Mouse (Mus musculus) E14TG2a.4 (cell line): ENCODE results near the gene Cox6a1.

Experiments used
- H3K27me3 ChIP-seq: 2 replicates; pipeline ENCODE4 v1.6.1; 2014; ENCODE audit warnings: low read length, control low read depth; ENCODE audit not compliant: insufficient read depth
- H3K36me3 ChIP-seq: 2 replicates; pipeline ENCODE4 v1.6.1; 2014; ENCODE audit warnings: low read length, control low read depth; ENCODE audit not compliant: insufficient read depth
- H3K4me1 ChIP-seq: replicated peaks from 2 replicates; pipeline ENCODE4 v1.6.1; 2014; ENCODE audit warnings: low read depth, low read length, control low read depth
- H3K4me3 ChIP-seq: replicated peaks from 2 replicates; pipeline ENCODE4 v1.5.1; 2014; ENCODE audit warnings: mild to moderate bottlenecking, low read length
- H3K9me3 ChIP-seq: 2 replicates; pipeline ENCODE4 v1.6.1; 2014; ENCODE audit warnings: low read length, control low read depth
- CTCF ChIP-seq: conservative IDR thresholded peaks from 2 replicates; pipeline ENCODE4 v1.5.1; 2014; ENCODE audit warnings: low read length
- NANOG ChIP-seq: IDR thresholded peaks from 2 replicates; pipeline ENCODE4 v1.6.1; 2014; ENCODE audit warnings: borderline replicate concordance, low read length, mixed read lengths
- POU5F1 ChIP-seq: IDR thresholded peaks from 2 replicates; pipeline ENCODE4 v1.6.1; 2014; ENCODE audit warnings: low read length, borderline replicate concordance

Gene Cox6a1

DNA sequence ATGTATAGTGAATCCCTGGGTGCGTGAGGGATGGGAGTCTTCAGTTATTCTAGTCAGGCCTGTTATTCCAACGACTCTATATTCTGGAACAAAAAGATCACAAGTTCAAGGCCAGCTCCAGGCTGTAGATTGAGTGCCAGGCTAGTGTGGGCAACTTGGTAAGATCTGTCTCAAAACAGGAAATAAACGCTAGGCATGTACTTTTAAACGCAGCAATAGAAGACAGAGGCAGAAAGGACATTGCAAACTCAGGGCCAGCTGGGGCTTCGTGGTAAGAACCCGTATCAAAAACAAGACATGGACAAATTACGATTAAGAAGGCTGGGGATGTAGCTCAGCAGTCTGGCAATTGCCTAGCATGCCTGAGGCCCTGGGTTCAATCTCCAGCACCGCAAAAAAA is 10.7 kb upstream of the Cox6a1 start:
- Histone ChIP-seq H3K4me1 (peaks cover 74% of the 10 kb centered on the region), H3K27me3 (no peaks in the 10 kb centered on the region), H3K4me3 (peak overlapping the region; percentile 54), H3K36me3 (no peaks in the 10 kb centered on the region), H3K9me3 (no peaks in the 10 kb centered on the region)
- TF ChIP-seq POU5F1 (no peak), NANOG (no peak), CTCF (no peak)

DNA sequence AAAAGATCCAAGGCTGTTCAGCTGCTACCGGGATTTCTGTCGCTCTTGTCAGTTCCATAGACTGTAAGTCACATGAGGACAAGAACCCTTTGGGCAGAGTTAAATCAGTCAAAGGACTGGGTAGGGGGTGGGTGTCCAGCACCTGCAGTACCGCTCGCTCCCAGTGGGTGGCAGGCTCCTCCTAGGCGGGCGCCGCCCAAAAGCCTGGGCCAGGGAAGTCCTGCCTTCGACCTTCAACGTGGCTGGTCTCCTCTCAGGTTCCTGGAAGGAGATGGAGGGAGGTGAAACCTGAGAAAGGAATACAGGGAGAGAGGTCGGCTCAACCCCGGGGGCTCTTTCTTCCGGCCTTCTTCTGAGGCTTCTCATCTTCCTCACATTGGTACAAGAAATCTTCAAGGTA is 10.1 kb upstream of the Cox6a1 start:
- H3K4me1 ChIP-seq: peaks cover 74% of the 10 kb centered on the region
- peak overlapping the region; percentile 54 for H3K4me3 ChIP-seq
- peak; percentile 99 for TF ChIP-seq CTCF
- no peak for TF ChIP-seq POU5F1
- no peak for TF ChIP-seq NANOG
- H3K36me3 ChIP-seq: no peaks in the 10 kb centered on the region
- no peaks in the 10 kb centered on the region for H3K9me3 ChIP-seq
- H3K27me3 ChIP-seq: no peaks in the 10 kb centered on the region

DNA sequence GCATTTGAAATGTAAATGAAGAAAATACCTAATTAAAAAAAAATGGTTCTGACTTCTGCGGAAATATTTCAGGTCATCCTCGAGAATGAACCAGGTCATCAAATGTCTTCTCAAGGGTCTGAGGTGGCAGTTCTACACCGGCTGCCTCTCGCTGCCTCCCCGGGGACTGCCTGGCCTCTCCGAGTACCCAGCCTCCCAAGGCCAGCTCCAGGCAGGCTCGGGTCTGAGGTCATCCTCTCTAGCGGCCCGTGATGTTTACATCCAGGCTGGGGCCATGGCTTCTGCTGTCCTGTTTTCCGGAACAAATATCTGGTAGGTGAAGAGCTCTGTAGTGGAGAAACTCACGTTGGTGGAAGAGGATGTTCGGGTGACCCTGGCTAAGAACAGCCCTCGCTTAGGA is 6.3 kb upstream of the Cox6a1 start:
- Histone ChIP-seq H3K4me1 (peaks cover 49% of the 10 kb centered on the region), H3K9me3 (0 out of 2 replicates have a peak, but pooled peaks cover 3% of the 10 kb centered on the region), H3K36me3 (no peaks in the 10 kb centered on the region), H3K4me3 (peak overlapping the region; percentile 43; the same call in 1 of the 2 replicates), H3K27me3 (no peaks in the 10 kb centered on the region)
- TF ChIP-seq CTCF (no peak), NANOG (no peak), POU5F1 (no peak)

DNA sequence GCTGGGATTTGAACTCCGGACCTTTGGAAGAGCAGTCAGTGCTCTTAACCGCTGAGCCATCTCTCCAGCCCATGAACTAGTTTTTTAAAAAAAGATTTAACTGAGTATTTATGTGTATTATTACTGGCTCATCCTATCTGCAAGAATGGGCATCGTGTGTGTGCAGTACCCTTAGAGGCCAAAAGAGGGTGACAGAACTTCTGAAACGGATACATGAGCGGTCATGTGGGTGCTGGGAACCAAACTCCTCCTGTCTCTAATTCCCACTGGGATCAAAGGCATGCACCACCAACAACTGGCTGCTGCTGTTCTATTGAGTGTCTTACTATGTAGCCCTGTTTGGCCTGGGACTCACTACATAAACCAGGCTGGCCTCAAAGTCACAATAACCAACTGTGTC is 2.6 kb upstream of the Cox6a1 start:
- Histone ChIP-seq H3K27me3 (no peaks in the 10 kb centered on the region), H3K4me1 (peaks cover 40% of the 10 kb centered on the region), H3K36me3 (peaks cover 11% of the 10 kb centered on the region), H3K9me3 (0 out of 2 replicates have a peak, but pooled peaks cover 3% of the 10 kb centered on the region), H3K4me3 (no peak overlapping the region)
- no peak for TF ChIP-seq NANOG
- peak; percentile 75 for TF ChIP-seq CTCF

DNA sequence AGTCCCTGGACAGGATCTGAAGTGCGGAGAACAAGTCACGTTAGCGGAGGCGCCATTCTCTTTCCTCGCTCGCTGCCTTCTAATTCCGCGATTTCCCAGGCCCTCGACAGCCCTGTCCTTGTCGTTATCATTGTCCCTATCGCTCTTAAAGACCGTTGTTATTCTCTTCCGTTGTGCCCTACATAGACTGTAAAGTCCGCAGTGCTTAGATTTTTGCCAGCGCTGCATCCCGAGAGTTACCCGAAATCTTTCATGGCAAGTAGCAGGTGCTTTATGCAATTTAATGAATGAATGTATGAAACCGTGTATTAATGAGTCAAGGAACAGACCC is 409 bp upstream of the Cox6a1 start:
- 0 out of 2 replicates have a peak, but pooled peaks cover 3% of the 10 kb centered on the region for H3K9me3 ChIP-seq
- H3K27me3 ChIP-seq: no peaks in the 10 kb centered on the region
- TF ChIP-seq CTCF (no peak), POU5F1 (no peak), NANOG (no peak)
- H3K4me3 ChIP-seq: peak overlapping the region; percentile 97
- peaks cover 47% of the 10 kb centered on the region for H3K4me1 ChIP-seq
- peaks cover 32% of the 10 kb centered on the region for H3K36me3 ChIP-seq

DNA sequence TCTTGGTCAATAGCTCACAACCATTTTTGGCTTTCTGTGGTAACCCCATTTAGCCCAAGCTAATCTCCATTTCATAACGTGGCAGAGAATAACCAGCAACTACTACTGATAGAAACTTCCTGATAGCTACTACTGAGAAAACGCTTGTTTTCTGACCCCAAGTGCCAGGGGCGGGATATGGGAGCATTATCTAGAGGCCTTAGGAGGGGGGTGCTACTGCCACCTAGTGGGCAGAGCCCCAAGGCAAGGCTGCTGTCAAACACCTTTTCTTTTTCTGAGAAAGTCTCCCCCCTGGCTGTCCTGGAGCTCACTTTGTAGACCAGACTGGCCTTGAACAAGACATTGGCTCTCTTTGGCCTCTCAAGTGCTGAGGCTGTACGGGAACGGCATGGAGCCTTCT is 1.2 kb downstream of the Cox6a1 start:
- TF ChIP-seq CTCF (peak; percentile 93), NANOG (no peak), POU5F1 (no peak)
- peaks cover 48% of the 10 kb centered on the region for H3K36me3 ChIP-seq
- 0 out of 2 replicates have a peak, but pooled peaks cover 3% of the 10 kb centered on the region for H3K9me3 ChIP-seq
- H3K27me3 ChIP-seq: no peaks in the 10 kb centered on the region
- H3K4me1 ChIP-seq: peaks cover 63% of the 10 kb centered on the region
- peak overlapping the region; percentile 97 for H3K4me3 ChIP-seq

DNA sequence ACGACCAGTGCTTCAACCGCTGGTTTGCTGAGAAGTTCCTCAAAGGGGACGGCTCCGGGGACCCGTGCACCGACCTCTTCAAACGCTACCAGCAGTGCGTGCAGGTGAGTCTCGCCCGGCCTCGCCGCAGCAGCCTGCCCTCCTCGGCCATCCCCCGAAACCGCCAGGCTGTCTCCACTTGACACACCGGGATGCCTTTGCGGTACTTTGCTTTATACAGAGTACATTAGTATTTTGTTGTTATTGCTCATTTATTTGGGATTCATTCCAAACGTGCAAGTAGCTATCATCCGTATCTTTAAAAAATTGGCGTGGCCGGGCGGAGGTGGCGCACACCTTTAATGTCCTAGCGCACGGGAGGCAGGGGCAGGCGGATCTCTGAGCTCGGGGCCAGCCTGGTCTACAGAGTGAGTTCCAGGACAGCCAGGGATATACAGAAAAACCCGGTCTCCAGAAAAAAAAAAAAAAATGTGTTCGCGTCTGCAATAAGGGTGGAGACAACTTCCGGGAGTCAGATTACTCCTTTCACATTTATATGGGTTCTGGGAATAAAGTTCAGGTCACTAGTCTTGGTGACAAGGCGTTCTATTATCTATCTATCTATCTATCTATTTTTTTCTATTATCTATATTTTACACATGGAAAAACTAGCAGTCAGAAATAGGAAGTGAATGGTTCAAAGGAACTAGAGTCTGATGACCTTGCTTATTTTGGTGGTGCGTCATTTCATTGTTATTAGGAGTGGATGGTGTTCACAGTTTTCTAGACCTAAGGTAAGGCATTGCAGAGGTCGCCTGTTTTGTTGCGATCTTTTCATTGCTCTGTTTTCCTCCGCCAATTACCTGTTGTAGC is 7.2 kb downstream of the Cox6a1 start:
- H3K4me1 ChIP-seq: peaks cover 58% of the 10 kb centered on the region
- H3K27me3 ChIP-seq: no peaks in the 10 kb centered on the region
- no peak for TF ChIP-seq POU5F1
- no peak for TF ChIP-seq NANOG
- TF ChIP-seq CTCF: no peak
- H3K4me3 ChIP-seq: peak overlapping the region; percentile 98
- peaks cover 59% of the 10 kb centered on the region for H3K36me3 ChIP-seq
- H3K9me3 ChIP-seq: no peaks in the 10 kb centered on the region

DNA sequence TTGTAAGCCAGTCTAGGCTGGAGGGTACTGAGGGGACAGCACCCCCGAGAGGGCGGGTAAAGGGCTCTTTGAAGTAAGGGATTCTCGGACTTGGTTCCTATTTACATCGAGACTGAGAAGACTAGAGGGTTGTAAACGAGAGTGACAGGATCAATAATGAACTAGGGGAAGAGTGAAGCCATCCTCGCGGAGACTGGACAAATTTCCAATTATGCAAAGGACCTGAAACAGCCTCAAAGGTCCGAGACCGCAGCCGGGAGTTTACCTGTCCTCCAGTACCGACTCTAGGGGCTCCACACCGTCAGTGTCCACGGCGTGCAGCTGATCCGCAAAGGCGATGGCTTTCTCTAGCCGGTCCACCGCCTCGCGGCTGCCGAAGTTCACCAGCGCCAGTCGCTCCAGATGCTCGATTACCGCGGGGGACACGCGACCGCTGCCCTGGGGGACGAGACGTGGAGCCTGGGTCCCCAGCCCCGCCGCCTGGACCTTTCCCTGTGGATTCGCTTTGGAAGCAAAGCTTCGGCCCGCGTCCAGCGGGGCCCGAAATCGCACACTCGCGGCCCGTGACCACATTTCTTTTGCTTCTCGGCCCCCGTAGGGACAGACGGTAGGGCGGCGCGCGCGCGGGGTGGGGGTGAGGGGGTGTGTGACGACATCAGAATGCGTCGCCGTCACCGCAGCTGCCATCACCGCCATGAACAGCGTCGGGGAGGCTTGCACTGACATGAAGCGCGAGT is 8.0 kb downstream of the Cox6a1 start, which contains the start of the genes Gatc and Triap1:
TSS of gene Gatc (minus strand) at position 602 of the 737 bp plus-strand sequence.
TSS of gene Triap1 (plus strand) at position 649 of the 737 bp plus-strand sequence.
- H3K4me3 ChIP-seq: peak within 1 kb of the TSS; percentile 98
- H3K36me3 ChIP-seq: peaks cover 59% of the 10 kb centered on the region
- peaks cover 50% of the 10 kb centered on the region for H3K4me1 ChIP-seq
- no peaks in the 10 kb centered on the region for H3K27me3 ChIP-seq
- no peaks in the 10 kb centered on the region for H3K9me3 ChIP-seq
- TF ChIP-seq NANOG: no peak
- no peak for TF ChIP-seq CTCF
- TF ChIP-seq POU5F1: no peak
